Mouse (Mus musculus) lung, embryonic 15.5 days (tissue): ENCODE measurements around the gene Zranb3. TPM values are rescaled to one million over a fixed set of nuclear protein-coding genes. Genes with fewer than 3 reads are reported as not detected.

ENCODE experiments used
- ATAC-seq: fragments of 200-750 bp; cut with Nextera tagmentation; 2 replicates; pipeline ENCODE4 v1.8.0; 2017; ENCODE audit warnings: moderate number of reproducible peaks, borderline replicate concordance; ENCODE audit not compliant: low FRiP score, low TSS enrichment; ENCODE audit errors: extremely low read depth
- H3K27ac ChIP-seq: fragments of 300-500 bp; sonication (generic); 2 replicates; pipeline ENCODE4 v1.5.1; 2015; ENCODE audit warnings: moderate library complexity, mild to moderate bottlenecking, inconsistent platforms
- H3K27me3 ChIP-seq: fragments of 300-500 bp; sonication (generic); 2 replicates; pipeline ENCODE4 v1.6.1; 2015; ENCODE audit warnings: inconsistent platforms
- H3K36me3 ChIP-seq: fragments of 300-500 bp; sonication (generic); 2 replicates; pipeline ENCODE4 v1.6.1; 2015; ENCODE audit warnings: inconsistent platforms
- H3K4me1 ChIP-seq: fragments of 300-500 bp; sonication (generic); 2 replicates; pipeline ENCODE4 v1.6.1; 2015; ENCODE audit warnings: inconsistent platforms
- H3K4me2 ChIP-seq: fragments of 300-500 bp; sonication (generic); 2 replicates; pipeline ENCODE4 v1.6.1; 2015; ENCODE audit warnings: inconsistent platforms, mild to moderate bottlenecking, moderate library complexity
- H3K4me3 ChIP-seq: fragments of 300-500 bp; sonication (generic); 2 replicates; pipeline ENCODE4 v1.5.1; 2015; ENCODE audit warnings: mild to moderate bottlenecking, inconsistent platforms
- H3K9ac ChIP-seq: fragments of 300-500 bp; sonication (generic); 2 replicates; pipeline ENCODE4 v1.6.1; 2015; ENCODE audit warnings: inconsistent platforms
- H3K9me3 ChIP-seq: fragments of 300-500 bp; sonication (generic); 2 replicates; pipeline ENCODE4 v1.6.1; 2016; ENCODE audit warnings: inconsistent platforms
- WGBS: fragments of 180-500 bp; shearing (Covaris S2); methylation state at CpG from one replicate; pipeline ENCODE4 v1.1.7; 2015; 5-methylcytosine and 5-hydroxymethylcytosine counted together
- polyA plus RNA-seq: library from polyadenylated mRNA; unstranded; fragments of >200 nt; fragmentation: Nextera tagmentation; extraction: Ambion mirVana; gene quantifications from 2 replicates; pipeline ENCODE4 v1.2.1, GENCODE M21; 2015

The Zranb3 gene
- polyA plus RNA-seq, 1 experiment from 2014 or later, result 10.1 TPM

GRCm38 (mm10) chr1:127980911-127981559, 121.8 kb downstream of the Zranb3 start:
- H3K9me3 ChIP-seq, result no peaks in the 10 kb centered on the region
- 65% methylated on average over 2 of the region's 2 CpGs for WGBS
- ATAC-seq, result no peak
- H3K4me1 ChIP-seq, result no peaks in the 10 kb centered on the region
- no peak overlapping the region for H3K4me3 ChIP-seq
- no peaks in the 10 kb centered on the region for H3K27me3 ChIP-seq
- H3K4me2 ChIP-seq, result no peak overlapping the region
- H3K27ac ChIP-seq, result no peak overlapping the region
- no peaks in the 10 kb centered on the region for H3K36me3 ChIP-seq
- no peak overlapping the region for H3K9ac ChIP-seq

GRCm38 (mm10) chr1:127978125-127978524, 124.7 kb downstream of the Zranb3 start:
- H3K27me3 ChIP-seq, result no peaks in the 10 kb centered on the region
- no peaks in the 10 kb centered on the region for H3K4me1 ChIP-seq
- no peak overlapping the region for H3K4me3 ChIP-seq
- WGBS, result 59% methylated on average over 1 of the region's 1 CpGs
- 0 out of 2 replicates have a peak, but pooled peaks cover 2% of the 10 kb centered on the region for H3K36me3 ChIP-seq
- H3K9ac ChIP-seq, result no peak overlapping the region
- no peak overlapping the region for H3K4me2 ChIP-seq
- H3K9me3 ChIP-seq, result no peaks in the 10 kb centered on the region
- no peak overlapping the region for H3K27ac ChIP-seq
- no peak for ATAC-seq

GRCm38 (mm10) chr1:127976106-127976505, 126.7 kb downstream of the Zranb3 start:
- H3K27me3 ChIP-seq, result no peaks in the 10 kb centered on the region
- 87% methylated on average over 6 of the region's 6 CpGs for WGBS
- peaks cover 2% of the 10 kb centered on the region; the same call in 1 of the 2 replicates for H3K36me3 ChIP-seq
- no peak overlapping the region for H3K4me3 ChIP-seq
- no peak overlapping the region for H3K4me2 ChIP-seq
- ATAC-seq, result no peak
- H3K9me3 ChIP-seq, result no peaks in the 10 kb centered on the region
- no peaks in the 10 kb centered on the region for H3K4me1 ChIP-seq
- H3K27ac ChIP-seq, result no peak overlapping the region
- no peak overlapping the region for H3K9ac ChIP-seq

DNA sequence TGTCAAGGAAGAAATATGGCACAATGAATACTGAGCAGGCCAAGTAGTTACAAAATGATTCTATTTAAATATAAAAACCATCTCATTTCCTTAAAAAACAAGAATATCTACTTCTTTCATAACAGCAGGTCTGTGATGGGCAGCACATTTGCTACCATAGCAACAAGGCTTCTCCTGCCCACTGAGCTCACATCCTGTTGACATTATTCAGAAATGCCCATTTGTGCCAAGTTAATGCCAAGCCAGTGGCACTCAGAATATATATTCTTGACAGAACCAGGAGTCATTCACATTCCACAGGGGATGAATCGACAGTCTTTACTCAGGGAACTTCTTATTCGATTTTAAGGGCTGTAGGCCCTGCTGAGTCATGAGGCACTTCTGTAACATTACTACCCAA, 127.2 kb downstream of the Zranb3 start:
- Histone ChIP-seq H3K27me3 (no peaks in the 10 kb centered on the region), H3K36me3 (peaks cover 2% of the 10 kb centered on the region; the same call in 1 of the 2 replicates), H3K9me3 (no peaks in the 10 kb centered on the region), H3K27ac (no peak overlapping the region), H3K4me3 (no peak overlapping the region), H3K4me1 (no peaks in the 10 kb centered on the region), H3K9ac (no peak overlapping the region), H3K4me2 (no peak overlapping the region)
- WGBS, result 54% methylated on average over 2 of the region's 2 CpGs
- 0 out of 2 replicates have a peak, but pooled peaks have one; percentile 42 for ATAC-seq

- Histone ChIP-seq H3K4me3 (no peak overlapping the region), H3K36me3 (peaks cover 2% of the 10 kb centered on the region; the same call in 1 of the 2 replicates), H3K9ac (no peak overlapping the region), H3K27ac (no peak overlapping the region), H3K4me1 (no peaks in the 10 kb centered on the region), H3K27me3 (no peaks in the 10 kb centered on the region), H3K4me2 (no peak overlapping the region), H3K9me3 (no peaks in the 10 kb centered on the region)
- 90% methylated on average over 4 of the region's 4 CpGs for WGBS
- no peak for ATAC-seq
Observed at GRCm38 (mm10) chr1:127974082-127974481, 128.8 kb downstream of the Zranb3 start.

GRCm38 (mm10) chr1:127970870-127971269, 132.0 kb downstream of the Zranb3 start:
- no peak overlapping the region for H3K4me2 ChIP-seq
- H3K4me3 ChIP-seq, result no peak overlapping the region
- no peaks in the 10 kb centered on the region for H3K27me3 ChIP-seq
- no peaks in the 10 kb centered on the region for H3K4me1 ChIP-seq
- H3K27ac ChIP-seq, result no peak overlapping the region
- no peaks in the 10 kb centered on the region for H3K9me3 ChIP-seq
- no peak overlapping the region for H3K9ac ChIP-seq
- WGBS, result 82% methylated on average over 4 of the region's 4 CpGs
- peaks cover 2% of the 10 kb centered on the region; the same call in 1 of the 2 replicates for H3K36me3 ChIP-seq
- no peak for ATAC-seq

- WGBS, result 85% methylated on average over 3 of the region's 3 CpGs
- H3K27ac ChIP-seq, result no peak overlapping the region
- H3K4me1 ChIP-seq, result no peaks in the 10 kb centered on the region
- H3K27me3 ChIP-seq, result no peaks in the 10 kb centered on the region
- ATAC-seq, result no peak
- H3K4me3 ChIP-seq, result no peak overlapping the region
- H3K4me2 ChIP-seq, result no peak overlapping the region
- H3K9me3 ChIP-seq, result no peaks in the 10 kb centered on the region
- 0 out of 2 replicates have a peak, but pooled peaks cover 5% of the 10 kb centered on the region for H3K36me3 ChIP-seq
- no peak overlapping the region for H3K9ac ChIP-seq
Observed at GRCm38 (mm10) chr1:127963326-127963725, 139.5 kb downstream of the Zranb3 start.

GRCm38 (mm10) chr1:127961140-127961539, 141.7 kb downstream of the Zranb3 start:
- 90% methylated on average over 1 of the region's 1 CpGs for WGBS
- Histone ChIP-seq H3K4me2 (no peak overlapping the region), H3K36me3 (0 out of 2 replicates have a peak, but pooled peaks cover 5% of the 10 kb centered on the region), H3K27ac (no peak overlapping the region), H3K9me3 (no peaks in the 10 kb centered on the region), H3K4me1 (no peaks in the 10 kb centered on the region), H3K9ac (no peak overlapping the region), H3K4me3 (no peak overlapping the region), H3K27me3 (no peaks in the 10 kb centered on the region)
- ATAC-seq, result no peak

GRCm38 (mm10) chr1:127959312-127959718, 143.5 kb downstream of the Zranb3 start:
- H3K27ac ChIP-seq, result 0 out of 2 replicates have a peak overlapping the region, but pooled peaks have one; percentile 8
- H3K27me3 ChIP-seq, result no peaks in the 10 kb centered on the region
- no peak overlapping the region for H3K9ac ChIP-seq
- H3K4me3 ChIP-seq, result no peak overlapping the region
- 29% methylated on average over 7 of the region's 7 CpGs for WGBS
- no peak for ATAC-seq
- H3K9me3 ChIP-seq, result no peaks in the 10 kb centered on the region
- H3K36me3 ChIP-seq, result 0 out of 2 replicates have a peak, but pooled peaks cover 5% of the 10 kb centered on the region
- H3K4me2 ChIP-seq, result no peak overlapping the region
- no peaks in the 10 kb centered on the region for H3K4me1 ChIP-seq

DNA sequence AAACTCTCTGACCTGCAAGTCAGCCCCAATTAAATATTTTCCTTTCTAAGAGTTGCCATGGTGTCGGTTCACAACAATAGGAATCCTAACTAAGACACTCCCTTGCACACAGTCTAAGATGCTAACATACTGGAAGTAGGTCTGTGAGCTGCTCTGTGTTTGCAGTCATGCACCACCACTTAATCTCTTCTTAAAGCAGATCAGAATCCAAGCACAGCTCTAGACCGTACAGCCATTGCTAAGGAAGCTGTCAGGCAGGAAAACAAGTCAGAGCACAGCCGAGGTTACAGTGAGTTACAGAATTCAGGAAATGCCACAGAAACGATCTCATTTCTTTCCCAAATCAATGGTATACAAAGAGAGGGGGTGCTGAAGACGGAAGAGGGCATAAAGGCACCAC, 144.0 kb downstream of the Zranb3 start:
- Histone ChIP-seq H3K27ac (peak overlapping the region; percentile 8; the same call in 1 of the 2 replicates), H3K9me3 (no peaks in the 10 kb centered on the region), H3K4me2 (no peak overlapping the region), H3K27me3 (no peaks in the 10 kb centered on the region), H3K4me1 (no peaks in the 10 kb centered on the region), H3K4me3 (no peak overlapping the region), H3K36me3 (0 out of 2 replicates have a peak, but pooled peaks cover 5% of the 10 kb centered on the region), H3K9ac (no peak overlapping the region)
- peak; percentile 42; the same call in 1 of the 2 replicates for ATAC-seq
- WGBS, result 31% methylated on average over 5 of the region's 5 CpGs

DNA sequence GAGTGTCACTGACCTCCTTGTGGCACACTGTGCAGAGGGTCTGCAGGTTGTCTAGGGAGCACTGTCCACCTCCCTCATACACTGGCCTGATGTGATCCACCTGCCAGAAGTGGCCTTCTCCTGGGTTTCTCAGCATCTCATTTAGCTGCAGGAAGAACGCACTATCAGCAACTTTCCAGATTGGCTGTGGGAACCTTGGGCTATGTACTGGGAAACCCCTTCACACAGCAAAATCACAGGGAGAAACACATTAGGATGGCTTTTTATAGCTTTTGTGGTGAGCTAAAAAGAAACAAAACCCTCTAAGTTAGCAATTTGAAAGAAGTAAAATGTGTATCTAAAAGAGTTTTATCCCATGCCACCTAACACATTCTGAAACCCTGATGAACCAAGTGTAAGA, 146.3 kb downstream of the Zranb3 start:
- Histone ChIP-seq H3K27me3 (no peaks in the 10 kb centered on the region), H3K4me1 (no peaks in the 10 kb centered on the region), H3K36me3 (0 out of 2 replicates have a peak, but pooled peaks cover 5% of the 10 kb centered on the region), H3K27ac (no peak overlapping the region), H3K4me2 (no peak overlapping the region), H3K9me3 (no peaks in the 10 kb centered on the region), H3K9ac (no peak overlapping the region), H3K4me3 (no peak overlapping the region)
- 93% methylated on average over 1 of the region's 1 CpGs for WGBS
- no peak for ATAC-seq

- Histone ChIP-seq H3K9ac (no peak overlapping the region), H3K27me3 (no peaks in the 10 kb centered on the region), H3K4me1 (no peaks in the 10 kb centered on the region), H3K4me3 (no peak overlapping the region), H3K36me3 (no peaks in the 10 kb centered on the region), H3K9me3 (no peaks in the 10 kb centered on the region), H3K4me2 (no peak overlapping the region), H3K27ac (no peak overlapping the region)
- WGBS, result 58% methylated on average over 4 of the region's 4 CpGs
- no peak for ATAC-seq
Observed at GRCm38 (mm10) chr1:127954800-127955199, 148.0 kb downstream of the Zranb3 start.
